Mouse (Mus musculus) ovary, postnatal 14 days (tissue): ENCODE data around the gene Vcp.
A peak's percentile ranks its signal among the peaks of the same experiment; 100 is the strongest.

Experiments used
- DNase-seq: peaks from one replicate; pipeline ENCODE4 v3.0.0; 2022; ENCODE audit warnings: low spot score

The Vcp gene

DNA sequence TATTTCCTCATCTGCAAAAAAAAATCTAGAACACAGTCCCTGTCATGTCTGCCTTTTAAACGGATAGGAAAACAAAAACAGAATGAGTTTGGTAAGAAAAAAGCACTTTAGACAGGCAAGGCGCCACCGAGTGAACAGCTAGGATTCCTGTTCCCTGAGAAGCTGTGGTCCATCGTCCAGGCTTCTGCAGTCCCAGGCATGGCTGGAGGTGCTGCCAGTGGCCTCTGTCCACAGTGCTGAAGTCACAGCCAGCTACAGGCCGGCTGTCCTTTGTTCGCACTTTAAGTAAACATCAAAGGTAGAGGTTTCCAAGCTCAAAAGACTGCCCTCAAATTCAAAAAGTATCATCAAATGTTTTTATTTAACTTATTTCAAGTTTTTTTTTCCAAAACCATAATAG, 55.3 kb downstream of the Vcp start:
- peak; percentile 41 for DNase-seq

DNA sequence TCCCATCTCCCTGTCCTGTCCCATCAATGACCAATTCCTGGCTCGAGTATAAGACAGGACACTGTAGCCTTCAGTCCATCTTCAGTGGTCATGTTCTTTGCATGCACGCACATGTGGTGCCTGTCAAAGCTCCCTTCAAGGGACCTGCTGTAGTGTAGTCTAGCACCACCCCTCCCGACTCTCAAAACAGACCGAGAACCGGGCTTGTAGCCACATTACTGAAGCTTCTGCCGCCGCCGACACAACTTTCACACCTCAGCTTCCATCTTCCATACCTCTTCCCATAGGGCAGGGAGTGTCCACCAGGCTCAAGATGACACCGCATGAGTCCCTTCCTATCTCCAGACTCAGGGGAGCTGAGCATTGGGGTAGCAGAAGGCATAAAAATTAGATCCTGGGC, 56.1 kb downstream of the Vcp start:
- DNase-seq, result no peak

DNA sequence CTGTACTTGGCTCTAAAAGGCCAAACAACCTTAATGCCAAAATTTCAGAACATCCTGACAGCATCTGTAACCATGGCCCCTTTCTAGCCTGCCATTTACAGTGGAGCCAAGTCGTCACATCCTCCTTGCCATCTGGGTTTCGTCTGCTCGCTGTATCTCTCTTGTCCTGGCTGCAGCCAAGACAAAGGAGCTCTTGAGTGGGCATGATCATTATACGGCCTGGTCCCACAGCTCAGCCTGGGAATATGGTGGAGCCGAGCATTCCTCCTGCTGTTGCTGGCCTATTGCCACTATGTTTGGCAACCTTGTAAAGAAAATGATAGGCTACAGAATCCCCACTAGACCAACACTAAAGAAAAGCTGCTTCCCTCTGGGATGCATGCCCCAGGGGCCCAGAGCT, 57.0 kb downstream of the Vcp start:
- DNase-seq, result no peak

DNA sequence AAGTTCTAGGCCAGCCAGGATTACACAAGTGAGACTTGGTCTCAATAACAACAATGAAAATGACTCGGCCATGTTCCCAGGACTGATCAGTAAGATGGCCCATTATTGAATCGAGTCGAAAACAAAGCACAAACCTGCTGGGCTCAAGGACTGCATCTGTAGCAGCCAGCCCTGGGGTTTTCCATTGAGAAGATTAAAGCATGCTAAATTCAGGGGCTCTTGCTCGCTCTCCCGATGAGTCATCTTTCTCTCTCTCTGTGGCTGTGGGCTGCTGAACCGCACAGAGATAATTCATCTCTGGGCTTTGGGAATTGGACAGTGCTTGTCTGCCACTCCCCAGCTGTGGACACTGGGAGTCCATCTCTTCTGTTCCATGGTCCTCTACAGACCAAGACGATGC, 58.9 kb downstream of the Vcp start:
- no peak for DNase-seq

DNA sequence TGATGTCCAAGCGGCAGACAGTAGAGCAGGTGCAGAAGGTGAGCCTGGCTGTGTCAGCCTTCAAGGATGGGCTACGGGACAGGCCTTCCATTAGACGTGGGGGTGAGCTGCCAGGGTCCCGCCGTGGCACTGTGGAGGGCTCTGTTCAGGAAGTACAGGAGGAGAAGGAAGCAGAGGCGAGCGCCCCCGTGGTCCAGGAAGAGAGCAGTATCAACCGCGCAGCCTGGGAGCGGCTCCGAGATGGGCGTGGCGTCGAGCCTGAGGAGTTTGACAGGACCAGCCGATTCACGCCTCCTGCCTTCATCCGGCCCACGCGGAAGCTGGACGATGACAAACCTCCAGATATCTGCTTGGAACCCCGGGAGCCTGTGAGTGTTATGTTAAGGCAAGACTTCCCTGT, 66.7 kb downstream of the Vcp start:
- peak; percentile 36 for DNase-seq

DNA sequence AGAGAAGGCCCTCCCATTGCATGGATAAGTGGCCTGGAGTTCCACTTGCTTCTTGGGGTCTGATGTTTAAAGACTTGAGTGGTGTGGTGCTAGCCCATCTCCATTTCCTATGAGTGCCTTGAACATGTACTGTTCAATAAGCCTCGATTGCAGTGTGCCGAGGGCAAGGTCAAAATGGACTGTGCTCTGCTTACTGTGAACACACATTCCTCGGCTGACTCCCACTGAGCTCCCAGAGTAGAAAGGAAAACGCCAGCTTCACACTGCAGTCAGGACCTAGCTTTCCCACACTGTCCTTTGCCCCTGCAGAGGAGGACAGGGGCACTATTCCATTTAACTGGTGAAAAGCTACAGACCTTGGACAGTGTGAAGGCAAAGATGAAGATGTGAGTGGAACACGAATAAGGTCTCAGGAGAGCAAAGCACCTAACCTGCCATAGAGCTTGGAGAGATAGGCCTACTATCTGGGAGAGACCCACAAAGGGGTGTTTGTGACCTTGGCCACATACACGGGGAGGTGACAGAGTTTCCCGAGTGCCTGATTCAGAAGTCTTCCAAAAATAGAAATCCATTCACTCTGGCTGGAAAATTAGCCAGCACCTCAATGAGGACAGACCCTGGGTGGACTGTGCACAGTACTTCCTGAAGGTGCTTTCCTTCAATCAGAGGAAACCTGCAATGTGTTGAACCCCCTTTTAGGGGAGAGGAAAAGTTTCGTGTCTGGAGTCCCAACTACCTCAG, 67.9 kb downstream of the Vcp start:
- no peak for DNase-seq
